Mouse (Mus musculus): Measurements from ENCODE around the gene Clmn. TPM values are rescaled to one million over a fixed set of nuclear protein-coding genes. Genes with fewer than 3 reads are reported as not detected.
A peak's percentile ranks its signal among the peaks of the same experiment; 100 is the strongest.

Gene Clmn
- polyA plus RNA-seq, 1 experiment from 2014 or later = 0.99 TPM

DNA sequence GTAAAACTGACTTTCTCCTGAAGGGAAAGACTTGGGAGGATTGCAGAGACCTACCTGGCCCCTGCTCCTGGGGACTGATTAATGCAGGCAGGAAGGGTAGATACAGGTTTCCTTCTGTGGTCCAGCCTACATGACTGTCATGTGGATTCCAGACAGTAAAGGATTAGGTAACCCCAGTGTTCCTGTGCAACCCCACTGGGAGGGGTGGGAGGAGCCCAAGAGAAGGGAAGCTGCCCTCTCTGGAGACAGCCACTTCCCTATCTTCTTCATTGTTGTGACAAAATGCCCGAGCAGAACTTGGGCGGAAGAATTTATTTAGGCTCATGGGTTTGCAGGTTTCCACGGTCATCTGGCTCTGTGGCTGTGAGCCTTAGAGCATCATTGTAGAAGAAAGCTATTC lies 3.6 kb upstream of the Clmn start:
- Histone ChIP-seq H3K9me3 (ENCODE audit: control insufficient read depth, low read length) (no peaks in the 10 kb centered on the region), H3K9ac (replicated peaks; ENCODE audit: low read length) (no peak overlapping the region), H3K36me3 (ENCODE audit: control insufficient read depth, insufficient read depth, low read length) (no peaks in the 10 kb centered on the region), H3K4me2 (ENCODE audit: low read length) (no peak overlapping the region), H3K27me3 (ENCODE audit: control insufficient read depth, insufficient read depth, low read length) (no peaks in the 10 kb centered on the region), H3K4me1 (ENCODE audit: control insufficient read depth, insufficient read depth, low read length) (peaks cover 8% of the 10 kb centered on the region; the same call in 1 of the 2 replicates), H3K27ac (replicated peaks; ENCODE audit: low read depth, low read length) (no peak overlapping the region), H3K4me3 (replicated peaks; ENCODE audit: low read depth, low read length) (no peak overlapping the region)
- DNase-seq (no peak), ATAC-seq (ENCODE audit: low FRiP score, low TSS enrichment) (no peak)
- 80% methylated on average over 3 of the region's 3 CpGs for WGBS

DNA sequence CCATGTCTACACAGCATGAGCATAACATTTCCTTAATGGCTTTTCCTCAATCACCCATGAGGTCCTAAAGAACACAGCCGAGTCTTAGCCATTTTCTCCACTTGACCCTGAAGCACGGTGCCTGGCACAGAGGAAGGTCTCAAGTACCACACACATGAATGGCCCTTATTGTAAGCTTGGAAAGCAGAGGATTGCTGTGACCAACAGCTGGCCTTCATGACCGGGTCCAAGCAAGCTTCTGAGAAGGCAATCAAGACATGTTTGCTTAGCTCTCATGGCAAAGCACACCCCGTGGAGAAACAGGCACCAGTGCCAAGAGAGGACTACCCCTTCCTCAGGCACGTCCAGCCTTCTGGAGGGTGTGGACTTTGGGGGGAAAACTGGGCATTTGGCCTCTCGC lies 3.0 kb upstream of the Clmn start:
- H3K4me1 ChIP-seq (ENCODE audit: control insufficient read depth, insufficient read depth, low read length) = peaks cover 8% of the 10 kb centered on the region; the same call in 1 of the 2 replicates
- H3K27me3 ChIP-seq (ENCODE audit: control insufficient read depth, insufficient read depth, low read length) = no peaks in the 10 kb centered on the region
- H3K4me3 ChIP-seq (replicated peaks; ENCODE audit: low read depth, low read length) = no peak overlapping the region
- no peak overlapping the region for H3K27ac ChIP-seq (replicated peaks; ENCODE audit: low read depth, low read length)
- H3K4me2 ChIP-seq (ENCODE audit: low read length) = no peak overlapping the region
- ATAC-seq (ENCODE audit: low FRiP score, low TSS enrichment) (no peak), DNase-seq (no peak)
- no peak overlapping the region for H3K9ac ChIP-seq (replicated peaks; ENCODE audit: low read length)
- no peaks in the 10 kb centered on the region for H3K36me3 ChIP-seq (ENCODE audit: control insufficient read depth, insufficient read depth, low read length)
- 80% methylated on average over 6 of the region's 6 CpGs for WGBS
- no peaks in the 10 kb centered on the region; the same call in 1 of the 2 replicates for H3K9me3 ChIP-seq (ENCODE audit: control insufficient read depth, low read length)

DNA sequence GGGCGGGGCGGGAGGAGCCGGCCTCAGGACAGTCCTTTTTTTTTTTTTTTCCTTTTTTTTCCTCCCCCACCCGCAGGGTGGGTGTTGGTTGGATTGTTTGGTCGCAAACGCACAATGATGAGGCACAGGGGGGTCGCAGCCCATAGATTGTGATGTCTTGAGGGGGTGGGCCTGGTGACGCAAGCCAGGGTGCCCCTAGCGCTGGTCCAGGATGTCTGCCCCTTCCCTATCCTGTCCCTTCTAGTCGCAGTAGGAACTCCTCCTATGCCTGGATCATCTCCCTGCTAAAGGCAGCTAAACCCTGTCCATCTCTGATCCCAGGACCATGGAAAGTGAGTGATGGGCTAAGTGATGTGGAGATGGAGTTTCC lies 275 bp upstream of the Clmn start:
- Histone ChIP-seq H3K36me3 (ENCODE audit: control insufficient read depth, insufficient read depth, low read length) (no peaks in the 10 kb centered on the region), H3K4me2 (ENCODE audit: low read length) (peak overlapping the region; percentile 85), H3K27me3 (ENCODE audit: control insufficient read depth, insufficient read depth, low read length) (no peaks in the 10 kb centered on the region), H3K27ac (replicated peaks; ENCODE audit: low read depth, low read length) (peak overlapping the region; percentile 63), H3K9me3 (ENCODE audit: control insufficient read depth, low read length) (no peaks in the 10 kb centered on the region; the same call in 1 of the 2 replicates), H3K9ac (replicated peaks; ENCODE audit: low read length) (peak overlapping the region; percentile 77), H3K4me3 (replicated peaks; ENCODE audit: low read depth, low read length) (peak overlapping the region; percentile 69), H3K4me1 (ENCODE audit: control insufficient read depth, insufficient read depth, low read length) (peaks cover 8% of the 10 kb centered on the region; the same call in 1 of the 2 replicates)
- peak; percentile 57 for DNase-seq
- peak; percentile 61; the same call in 1 of the 2 replicates for ATAC-seq (ENCODE audit: low FRiP score, low TSS enrichment)
- WGBS = 1% methylated on average over 10 of the region's 10 CpGs

DNA sequence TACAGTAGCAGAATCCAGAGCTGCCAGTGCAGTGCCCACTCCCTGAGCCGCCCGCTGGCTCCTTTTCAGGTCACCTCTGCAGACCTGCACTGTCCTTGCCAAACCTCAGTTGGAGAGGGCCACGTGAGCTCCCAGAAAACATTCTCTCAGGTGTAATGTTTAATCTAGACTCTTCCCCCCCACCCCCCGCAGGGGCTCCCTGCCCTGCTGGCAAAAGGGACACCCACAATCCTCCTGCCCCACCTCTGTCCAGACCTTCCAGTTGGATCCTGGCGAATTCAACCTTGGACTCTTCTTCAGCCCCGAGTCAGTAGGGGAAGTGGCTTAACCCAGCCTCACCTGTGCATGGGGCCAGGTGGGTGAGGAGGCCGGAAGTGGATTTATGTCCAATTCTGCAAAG lies 1.2 kb downstream of the Clmn start:
- no peak for ATAC-seq (ENCODE audit: low FRiP score, low TSS enrichment)
- H3K4me1 ChIP-seq (ENCODE audit: control insufficient read depth, insufficient read depth, low read length) = peaks cover 11% of the 10 kb centered on the region; the same call in 1 of the 2 replicates
- no peaks in the 10 kb centered on the region for H3K27me3 ChIP-seq (ENCODE audit: control insufficient read depth, insufficient read depth, low read length)
- H3K9ac ChIP-seq (replicated peaks; ENCODE audit: low read length) = no peak overlapping the region
- H3K27ac ChIP-seq (replicated peaks; ENCODE audit: low read depth, low read length) = no peak overlapping the region
- no peaks in the 10 kb centered on the region for H3K36me3 ChIP-seq (ENCODE audit: control insufficient read depth, insufficient read depth, low read length)
- no peak overlapping the region for H3K4me3 ChIP-seq (replicated peaks; ENCODE audit: low read depth, low read length)
- DNase-seq = no peak
- 89% methylated on average over 7 of the region's 7 CpGs for WGBS
- peak overlapping the region; percentile 85 for H3K4me2 ChIP-seq (ENCODE audit: low read length)
- H3K9me3 ChIP-seq (ENCODE audit: control insufficient read depth, low read length) = no peaks in the 10 kb centered on the region; the same call in 1 of the 2 replicates

DNA sequence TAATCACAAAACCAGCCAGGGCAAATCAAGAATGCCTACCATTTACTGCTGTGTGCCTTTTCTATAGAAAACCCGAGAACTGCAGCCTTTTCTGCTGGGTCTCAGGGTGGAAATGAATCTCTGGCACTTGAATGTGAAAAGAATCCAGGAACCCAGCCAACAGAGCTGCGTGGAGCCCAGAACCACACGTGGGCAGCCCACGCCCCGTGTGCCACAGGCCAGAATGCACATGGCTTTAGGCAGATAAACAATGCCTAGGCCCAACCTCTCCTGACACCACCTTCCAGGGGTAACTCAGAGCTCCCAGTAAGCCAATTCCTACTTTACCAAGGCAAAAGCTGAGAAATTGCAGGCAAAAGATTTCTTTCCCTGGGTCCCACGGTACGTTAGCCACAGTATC lies 5.7 kb downstream of the Clmn start:
- Histone ChIP-seq H3K9ac (replicated peaks; ENCODE audit: low read length) (no peak overlapping the region), H3K4me3 (replicated peaks; ENCODE audit: low read depth, low read length) (no peak overlapping the region), H3K4me2 (ENCODE audit: low read length) (no peak overlapping the region), H3K9me3 (ENCODE audit: control insufficient read depth, low read length) (no peaks in the 10 kb centered on the region; the same call in 1 of the 2 replicates), H3K27me3 (ENCODE audit: control insufficient read depth, insufficient read depth, low read length) (no peaks in the 10 kb centered on the region), H3K27ac (replicated peaks; ENCODE audit: low read depth, low read length) (peak overlapping the region; percentile 41; the same call in 1 of the 2 replicates), H3K36me3 (ENCODE audit: control insufficient read depth, insufficient read depth, low read length) (no peaks in the 10 kb centered on the region), H3K4me1 (ENCODE audit: control insufficient read depth, insufficient read depth, low read length) (0 out of 2 replicates have a peak, but pooled peaks cover 3% of the 10 kb centered on the region)
- DNase-seq (peak; percentile 17), ATAC-seq (ENCODE audit: low FRiP score, low TSS enrichment) (no peak)
- WGBS = 77% methylated on average over 7 of the region's 7 CpGs

DNA sequence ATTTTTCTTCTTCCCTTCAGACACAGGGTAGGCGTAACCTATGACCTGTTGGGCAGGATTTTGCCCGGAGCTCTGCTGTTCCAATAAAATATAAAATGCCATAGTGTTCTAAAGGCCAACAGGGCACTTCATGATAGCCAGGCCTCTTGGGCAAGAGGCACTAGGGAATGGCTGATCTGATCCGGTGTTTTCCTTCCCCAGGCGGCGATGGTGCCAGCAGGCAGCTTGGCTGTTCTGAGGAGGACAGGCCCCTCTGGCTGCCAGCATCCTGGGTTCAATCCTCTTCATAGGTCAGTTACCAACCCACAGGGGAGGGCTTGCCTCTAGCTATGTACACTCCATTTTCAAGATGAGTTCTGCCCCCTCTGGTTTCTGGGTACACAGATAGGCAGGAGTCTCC lies 6.1 kb downstream of the Clmn start:
- ATAC-seq (ENCODE audit: low FRiP score, low TSS enrichment) (no peak), DNase-seq (no peak)
- Histone ChIP-seq H3K36me3 (ENCODE audit: control insufficient read depth, insufficient read depth, low read length) (no peaks in the 10 kb centered on the region), H3K27me3 (ENCODE audit: control insufficient read depth, insufficient read depth, low read length) (no peaks in the 10 kb centered on the region), H3K27ac (replicated peaks; ENCODE audit: low read depth, low read length) (peak overlapping the region; percentile 41; the same call in 1 of the 2 replicates), H3K4me2 (ENCODE audit: low read length) (no peak overlapping the region), H3K9ac (replicated peaks; ENCODE audit: low read length) (no peak overlapping the region), H3K4me3 (replicated peaks; ENCODE audit: low read depth, low read length) (no peak overlapping the region), H3K4me1 (ENCODE audit: control insufficient read depth, insufficient read depth, low read length) (0 out of 2 replicates have a peak, but pooled peaks cover 3% of the 10 kb centered on the region), H3K9me3 (ENCODE audit: control insufficient read depth, low read length) (no peaks in the 10 kb centered on the region; the same call in 1 of the 2 replicates)
- WGBS = 68% methylated on average over 5 of the region's 5 CpGs

DNA sequence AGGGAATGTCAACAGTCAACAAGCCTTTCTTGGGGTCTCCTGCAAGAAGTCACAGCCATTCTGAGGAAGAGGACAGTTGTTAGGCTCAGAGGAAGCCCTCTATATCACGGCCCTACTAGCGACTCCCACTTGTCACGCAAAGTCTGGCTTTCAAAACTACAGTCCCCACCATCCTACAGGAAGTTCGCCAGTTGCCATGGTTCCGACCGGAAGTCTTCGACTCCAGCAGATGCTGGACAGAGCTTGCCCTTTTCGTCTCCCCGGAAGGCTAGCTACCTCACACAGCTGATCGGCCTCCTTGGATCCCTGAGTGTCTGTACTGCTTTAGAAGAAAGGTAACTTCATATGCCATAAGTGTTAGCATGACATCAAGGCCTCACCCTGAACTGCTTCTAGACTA lies 7.3 kb downstream of the Clmn start:
- Histone ChIP-seq H3K4me3 (replicated peaks; ENCODE audit: low read depth, low read length) (no peak overlapping the region), H3K4me1 (ENCODE audit: control insufficient read depth, insufficient read depth, low read length) (0 out of 2 replicates have a peak, but pooled peaks cover 3% of the 10 kb centered on the region), H3K9ac (replicated peaks; ENCODE audit: low read length) (no peak overlapping the region), H3K4me2 (ENCODE audit: low read length) (no peak overlapping the region), H3K9me3 (ENCODE audit: control insufficient read depth, low read length) (no peaks in the 10 kb centered on the region; the same call in 1 of the 2 replicates), H3K27ac (replicated peaks; ENCODE audit: low read depth, low read length) (no peak overlapping the region), H3K27me3 (ENCODE audit: control insufficient read depth, insufficient read depth, low read length) (no peaks in the 10 kb centered on the region), H3K36me3 (ENCODE audit: control insufficient read depth, insufficient read depth, low read length) (no peaks in the 10 kb centered on the region)
- DNase-seq = no peak
- ATAC-seq (ENCODE audit: low FRiP score, low TSS enrichment) = no peak
- WGBS = 92% methylated on average over 10 of the region's 10 CpGs

DNA sequence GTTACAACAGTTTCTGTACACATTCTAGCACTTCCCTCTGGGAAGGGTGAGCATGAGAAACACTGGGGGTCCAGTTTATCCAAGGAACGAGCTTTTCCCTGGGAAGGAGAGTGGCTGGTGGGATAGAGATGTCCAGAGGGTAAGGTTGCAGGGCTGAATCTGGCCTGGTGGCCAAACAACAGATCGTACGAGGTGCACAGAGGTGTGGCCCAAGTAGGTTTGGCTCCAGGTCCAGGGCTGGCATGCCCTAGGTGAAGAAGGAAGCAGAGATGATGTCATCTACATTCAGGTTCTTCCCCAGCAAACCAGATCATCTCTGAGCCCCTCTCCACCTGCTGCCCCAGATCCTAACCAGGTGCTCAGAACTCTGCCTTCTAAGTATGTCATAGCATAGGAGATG lies 8.3 kb downstream of the Clmn start:
- DNase-seq (no peak), ATAC-seq (ENCODE audit: low FRiP score, low TSS enrichment) (no peak)
- 83% methylated on average over 3 of the region's 3 CpGs for WGBS
- H3K4me3 ChIP-seq (replicated peaks; ENCODE audit: low read depth, low read length) = no peak overlapping the region
- H3K27ac ChIP-seq (replicated peaks; ENCODE audit: low read depth, low read length) = no peak overlapping the region
- peaks cover 6% of the 10 kb centered on the region; the same call in 1 of the 2 replicates for H3K4me1 ChIP-seq (ENCODE audit: control insufficient read depth, insufficient read depth, low read length)
- H3K9ac ChIP-seq (replicated peaks; ENCODE audit: low read length) = no peak overlapping the region
- H3K36me3 ChIP-seq (ENCODE audit: control insufficient read depth, insufficient read depth, low read length) = no peaks in the 10 kb centered on the region
- no peaks in the 10 kb centered on the region for H3K27me3 ChIP-seq (ENCODE audit: control insufficient read depth, insufficient read depth, low read length)
- no peaks in the 10 kb centered on the region for H3K9me3 ChIP-seq (ENCODE audit: control insufficient read depth, low read length)
- no peak overlapping the region for H3K4me2 ChIP-seq (ENCODE audit: low read length)

DNA sequence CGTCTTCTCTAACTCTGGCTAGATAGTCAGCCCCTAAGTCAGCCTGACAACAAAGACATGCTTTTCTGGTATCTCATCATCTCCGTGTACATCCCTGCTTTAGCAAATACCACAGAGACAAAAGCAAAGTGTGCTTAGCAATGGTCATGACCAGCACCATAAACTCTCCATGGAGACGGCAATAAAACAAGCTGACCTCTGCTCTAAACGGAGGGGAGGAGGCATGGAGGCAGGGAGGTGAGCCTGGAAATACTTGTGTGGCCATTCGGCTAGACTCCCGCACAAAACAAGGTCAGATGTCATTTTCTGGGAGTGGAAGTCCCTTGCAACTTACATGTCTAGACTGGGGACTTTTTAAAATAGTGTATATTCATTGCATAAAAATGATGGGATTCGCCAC lies 9.3 kb downstream of the Clmn start:
- ATAC-seq (ENCODE audit: low FRiP score, low TSS enrichment) (no peak), DNase-seq (no peak)
- peaks cover 6% of the 10 kb centered on the region; the same call in 1 of the 2 replicates for H3K4me1 ChIP-seq (ENCODE audit: control insufficient read depth, insufficient read depth, low read length)
- no peak overlapping the region for H3K9ac ChIP-seq (replicated peaks; ENCODE audit: low read length)
- H3K4me2 ChIP-seq (ENCODE audit: low read length) = no peak overlapping the region
- 72% methylated on average over 7 of the region's 7 CpGs for WGBS
- H3K27ac ChIP-seq (replicated peaks; ENCODE audit: low read depth, low read length) = no peak overlapping the region
- H3K36me3 ChIP-seq (ENCODE audit: control insufficient read depth, insufficient read depth, low read length) = no peaks in the 10 kb centered on the region
- H3K27me3 ChIP-seq (ENCODE audit: control insufficient read depth, insufficient read depth, low read length) = no peaks in the 10 kb centered on the region
- no peaks in the 10 kb centered on the region for H3K9me3 ChIP-seq (ENCODE audit: control insufficient read depth, low read length)
- no peak overlapping the region for H3K4me3 ChIP-seq (replicated peaks; ENCODE audit: low read depth, low read length)

Data from midbrain, embryonic 14.5 days (tissue).